Mouse (Mus musculus): ENCODE data around the gene Pxn.

DNA sequence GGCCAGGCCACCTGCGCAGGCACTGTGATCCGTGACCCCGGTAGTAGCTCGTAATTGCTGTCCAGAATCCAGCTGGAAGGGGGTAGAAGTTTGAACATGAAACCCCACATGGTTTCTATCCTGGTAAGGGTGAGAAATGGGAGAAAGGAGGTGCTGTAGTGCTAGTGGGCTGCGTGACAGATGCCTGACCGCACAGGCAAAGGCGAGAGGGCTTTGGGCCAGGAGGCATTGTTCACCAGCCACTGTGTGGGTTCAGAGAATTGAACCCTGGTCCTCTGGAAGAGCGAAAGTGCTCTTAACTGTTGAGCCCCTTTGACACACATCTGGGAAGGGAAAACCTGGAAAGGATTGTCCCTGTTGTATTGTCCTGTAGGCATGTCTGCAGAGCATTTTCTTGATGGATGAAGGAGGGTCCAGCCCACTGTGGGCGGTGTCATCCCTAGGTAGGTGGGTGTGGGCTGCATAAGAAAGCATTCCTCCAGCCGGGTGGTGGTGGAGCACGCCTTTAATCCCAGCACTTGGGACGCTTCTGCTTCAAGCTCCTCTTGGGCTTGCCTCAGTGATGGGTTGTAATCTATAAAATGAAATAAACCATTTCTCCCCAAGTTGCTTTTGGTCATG is 30.3 kb upstream of the Pxn start:
- no peak for TF ChIP-seq HCFC1 (IDR thresholded peaks at IDR 0.05; ENCODE audit: borderline replicate concordance, insufficient read depth, low read length)
- no peak for TF ChIP-seq CHD2 (IDR thresholded peaks at IDR 0.05; ENCODE audit: low read depth, low read length)
- no peak for TF ChIP-seq ZC3H11A (IDR thresholded peaks at IDR 0.05; ENCODE audit: borderline replicate concordance, low read depth, low read length)
